Mouse (Mus musculus): ENCODE measurements around the gene Gm3625. TPM values are rescaled to one million over a fixed set of nuclear protein-coding genes. Genes with fewer than 3 reads are reported as not detected.

Gene Gm3625
- polyA plus RNA-seq, 1 experiment from 2014 or later: not detected

DNA sequence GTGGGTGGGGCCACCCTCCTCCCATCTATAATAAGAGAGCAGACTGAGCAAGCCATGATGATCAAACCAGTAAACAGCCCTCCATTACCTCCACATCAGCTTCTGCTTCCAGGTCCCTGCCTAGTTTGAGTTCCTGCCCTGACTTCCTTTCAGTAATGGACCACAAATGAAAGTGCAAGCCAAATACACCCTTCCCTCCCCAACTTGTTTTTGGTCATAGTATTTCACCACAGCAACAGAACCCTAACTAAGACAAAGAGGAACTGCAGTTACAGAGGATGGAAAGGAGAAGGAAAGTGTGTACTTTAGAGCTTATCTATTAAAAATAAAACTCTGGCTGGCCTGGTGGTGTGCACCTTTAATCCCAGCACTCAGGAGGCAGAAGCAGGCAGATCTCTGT, 47.3 kb downstream of the Gm3625 start:
- no peaks in the 10 kb centered on the region for H3K36me3 ChIP-seq (ENCODE audit: control insufficient read depth, insufficient read depth, low read length)
- peaks cover 4% of the 10 kb centered on the region; the same call in 1 of the 2 replicates for H3K27me3 ChIP-seq (replicated peaks; ENCODE audit: control insufficient read depth, insufficient read depth, low read length)
- H3K4me2 ChIP-seq (ENCODE audit: low read depth, low read length): no peak overlapping the region
- no peaks in the 10 kb centered on the region for H3K9me3 ChIP-seq (ENCODE audit: control insufficient read depth, low read length)
- no peak overlapping the region for H3K9ac ChIP-seq (ENCODE audit: low read depth, low read length)
- H3K27ac ChIP-seq (ENCODE audit: low read length): no peak overlapping the region
- no peak overlapping the region for H3K4me3 ChIP-seq (ENCODE audit: low read length)
- no peaks in the 10 kb centered on the region for H3K4me1 ChIP-seq (ENCODE audit: control insufficient read depth, insufficient read depth, low read length)
- ATAC-seq: no peak

DNA sequence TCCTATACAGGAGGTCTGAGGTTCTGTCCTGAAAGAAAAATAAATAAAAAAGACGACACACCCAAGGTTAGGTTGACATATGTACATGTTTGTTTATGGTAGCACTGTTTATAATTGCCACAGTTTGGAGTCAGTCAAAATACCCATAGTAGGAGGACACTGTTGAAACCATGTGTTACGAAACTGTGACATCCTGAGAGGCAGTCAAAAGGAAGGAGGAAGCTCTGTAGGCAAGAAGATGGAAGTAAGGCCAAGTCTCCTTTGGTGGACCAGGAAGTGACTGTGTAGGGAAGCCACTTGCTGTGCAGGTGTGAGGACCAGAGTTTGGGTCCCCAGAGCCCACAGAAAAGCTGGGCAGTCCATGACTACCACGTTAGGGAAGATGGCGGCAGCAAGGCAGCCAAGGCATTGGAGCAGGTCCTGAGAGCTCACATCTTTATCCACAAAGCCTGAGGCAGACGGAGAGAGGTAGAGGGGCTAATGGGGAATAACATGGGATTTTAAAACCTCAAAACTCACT, 48.3 kb downstream of the Gm3625 start:
- no peak overlapping the region for H3K4me3 ChIP-seq (ENCODE audit: low read length)
- H3K9me3 ChIP-seq (ENCODE audit: control insufficient read depth, low read length): no peaks in the 10 kb centered on the region
- no peak overlapping the region for H3K27ac ChIP-seq (ENCODE audit: low read length)
- H3K36me3 ChIP-seq (ENCODE audit: control insufficient read depth, insufficient read depth, low read length): no peaks in the 10 kb centered on the region
- no peak for ATAC-seq
- H3K4me2 ChIP-seq (ENCODE audit: low read depth, low read length): no peak overlapping the region
- H3K27me3 ChIP-seq (replicated peaks; ENCODE audit: control insufficient read depth, insufficient read depth, low read length): peaks cover 2% of the 10 kb centered on the region; the same call in 1 of the 2 replicates
- WGBS: 91% methylated on average over 5 of the region's 5 CpGs
- no peaks in the 10 kb centered on the region for H3K4me1 ChIP-seq (ENCODE audit: control insufficient read depth, insufficient read depth, low read length)
- H3K9ac ChIP-seq (ENCODE audit: low read depth, low read length): no peak overlapping the region

Other genes starting within 250 kb of the Gm3625 start
- 4.7 and 4.9 TPM in 2 replicates for gene Ncoa1, start 115.7 kb downstream of the Gm3625 start, polyA plus RNA-seq (2015; fragmentation: Nextera tagmentation; extraction: Ambion mirVana)
- gene Itsn2, start 289 bp downstream of the Gm3625 start, polyA plus RNA-seq (2015; fragmentation: Nextera tagmentation; extraction: Ambion mirVana): 30.4 and 32.9 TPM in 2 replicates
- 0.05 and 0.34 TPM in 2 replicates for gene Fam228a, start 145.5 kb upstream of the Gm3625 start, polyA plus RNA-seq (2015; fragmentation: Nextera tagmentation; extraction: Ambion mirVana)
- 1.1 TPM in 2 replicates for gene Pfn4, start 176.1 kb upstream of the Gm3625 start, polyA plus RNA-seq (2015; fragmentation: Nextera tagmentation; extraction: Ambion mirVana)
- gene Fam228b, start 176.3 kb upstream of the Gm3625 start, polyA plus RNA-seq (2015; fragmentation: Nextera tagmentation; extraction: Ambion mirVana): 1.1 and 1.3 TPM in 2 replicates
- gene Sf3b6, start 224.6 kb upstream of the Gm3625 start, polyA plus RNA-seq (2015; fragmentation: Nextera tagmentation; extraction: Ambion mirVana): 169 and 193 TPM in 2 replicates
- 7.1 and 8.2 TPM in 2 replicates for gene Fkbp1b, start 248.7 kb upstream of the Gm3625 start, polyA plus RNA-seq (2015; fragmentation: Nextera tagmentation; extraction: Ambion mirVana)